Mouse (Mus musculus) heart, adult 8-10 months (tissue): ENCODE measurements at regions not wholly inside any gene's neighbourhood (a gene's known extent, or its start where the extent isn't known, plus 50 kb on each side); places are given as distances from the start of the nearest gene placed in this dataset.

ENCODE experiments used
- DNase-seq: peaks from one replicate; pipeline ENCODE4 v3.0.0; 2022; ENCODE audit warnings: low spot score

DNA sequence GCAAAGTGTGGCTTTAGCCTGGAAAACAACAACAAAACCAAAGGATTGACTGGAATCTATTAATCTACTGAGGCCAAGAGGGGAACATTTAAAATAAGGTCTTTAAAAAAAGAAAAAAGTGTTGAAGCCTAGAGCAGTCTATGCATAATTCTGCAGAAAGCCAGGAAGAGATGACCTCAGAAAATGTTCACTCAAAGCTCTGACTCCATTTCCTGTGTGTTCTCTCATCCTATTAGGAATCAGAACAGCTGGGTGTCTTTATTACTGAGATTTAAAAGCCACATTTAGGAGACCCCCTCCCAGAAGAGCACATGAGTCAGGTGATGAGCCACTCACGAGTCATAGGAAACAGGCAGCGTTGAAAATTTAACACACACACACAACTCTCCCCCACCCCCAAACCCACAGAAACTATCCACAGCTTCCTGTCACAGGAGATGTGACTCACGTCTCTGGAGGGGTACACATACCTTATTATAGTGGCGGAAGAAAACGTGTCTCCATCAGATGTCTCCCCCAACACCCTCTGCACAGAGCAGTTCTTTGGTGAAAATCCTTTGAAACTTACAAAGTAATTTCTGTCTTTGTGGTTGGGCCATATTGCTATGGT, 140.2 kb upstream of the Hmga2 start:
- no peak for DNase-seq

DNA sequence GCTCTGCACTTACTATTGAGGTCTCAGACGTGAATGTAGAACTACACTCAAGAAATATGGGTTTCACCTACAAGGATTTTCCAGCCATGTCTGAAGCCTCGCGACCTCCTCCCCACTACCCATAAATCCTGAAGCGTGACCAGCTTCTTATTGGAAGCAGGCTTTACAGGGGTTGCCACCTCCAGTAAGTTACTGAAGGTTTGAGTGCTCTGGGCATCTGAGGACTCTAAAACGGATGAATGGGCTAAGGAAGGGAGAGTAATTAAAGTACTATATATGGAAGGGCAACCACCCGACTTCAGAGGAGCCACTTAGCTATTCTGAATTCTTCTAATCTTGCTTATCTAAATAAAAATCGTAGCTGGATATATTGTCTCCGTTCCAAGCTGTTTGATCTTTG, 136.1 kb upstream of the Hmga2 start:
- no peak for DNase-seq

DNA sequence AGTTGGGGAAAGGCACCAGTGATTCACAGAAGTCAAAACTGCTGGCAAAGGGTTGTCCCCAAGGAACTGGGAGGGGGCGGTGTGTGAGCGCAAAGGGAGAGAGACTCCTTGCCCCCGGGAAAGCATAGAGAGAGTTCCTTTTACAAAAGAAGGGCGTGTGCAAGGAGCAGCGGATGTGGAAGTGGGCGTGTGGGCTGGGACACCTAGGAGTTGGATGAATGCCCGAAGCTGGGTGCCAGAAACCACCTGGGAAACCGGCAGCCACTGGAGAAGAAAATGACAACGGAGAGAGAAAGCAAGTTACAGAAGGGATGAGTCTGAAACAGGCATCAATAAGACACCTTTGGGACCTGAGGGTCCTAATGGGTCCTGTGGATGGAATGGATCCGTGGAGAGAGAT, 133.8 kb upstream of the Hmga2 start:
- no peak for DNase-seq

DNA sequence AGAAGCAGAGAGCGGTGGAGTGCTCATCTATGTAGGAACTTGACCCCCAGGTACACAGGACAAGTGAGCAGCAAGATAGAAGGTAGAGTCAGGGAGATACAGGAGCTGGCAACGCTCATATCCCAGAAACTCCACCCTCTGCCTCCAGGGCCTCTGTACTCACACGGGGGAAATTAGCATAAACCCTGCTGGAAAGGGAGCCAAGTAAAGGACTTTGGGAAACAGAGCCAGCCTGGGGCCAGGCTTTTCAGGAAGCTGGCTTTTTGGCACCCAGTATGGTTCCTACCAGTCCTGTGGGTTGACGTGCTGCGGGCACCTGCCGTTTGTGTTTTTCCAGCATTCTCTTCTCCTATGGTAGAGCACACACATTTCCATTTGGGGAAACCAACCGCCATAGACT, 128.2 kb upstream of the Hmga2 start:
- DNase-seq: no peak

DNA sequence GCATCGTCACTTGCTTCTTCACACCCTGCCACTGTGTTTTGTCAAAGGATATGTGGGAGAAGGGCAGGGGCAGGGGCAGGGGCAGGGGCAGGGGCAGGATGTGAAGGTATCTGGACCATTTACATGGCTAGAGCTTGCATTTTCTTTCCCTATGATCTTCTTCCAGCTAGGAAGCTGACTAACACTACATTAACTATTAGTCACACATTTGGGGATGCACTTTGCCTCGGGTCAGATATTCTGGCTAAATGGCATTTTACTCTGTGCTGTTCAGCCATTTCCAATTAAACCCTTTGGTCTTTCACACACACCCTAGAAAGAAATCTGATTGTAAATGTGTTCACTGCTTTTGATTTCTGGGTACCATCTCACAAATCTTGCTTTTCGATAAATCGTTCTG, 126.9 kb upstream of the Hmga2 start:
- DNase-seq: no peak

DNA sequence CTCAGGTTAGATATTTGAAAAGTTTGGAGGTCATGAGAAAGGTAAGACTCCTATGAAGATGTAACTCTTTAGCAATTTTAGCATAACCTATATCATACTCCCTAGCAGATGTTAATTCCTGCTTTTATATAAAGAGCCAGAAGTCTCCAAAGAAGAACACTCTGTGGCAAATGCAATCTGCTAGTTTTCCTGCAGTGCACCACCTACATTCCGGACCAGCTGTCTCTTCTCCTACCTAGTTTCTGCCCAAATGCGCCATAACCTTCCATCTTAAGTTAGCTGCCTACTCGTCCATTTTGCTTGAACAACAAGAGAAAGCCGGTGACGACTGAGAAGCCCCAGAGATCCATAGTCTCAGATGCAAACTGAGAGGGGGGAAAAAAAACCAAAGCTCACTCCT, 124.5 kb upstream of the Hmga2 start:
- DNase-seq: no peak

DNA sequence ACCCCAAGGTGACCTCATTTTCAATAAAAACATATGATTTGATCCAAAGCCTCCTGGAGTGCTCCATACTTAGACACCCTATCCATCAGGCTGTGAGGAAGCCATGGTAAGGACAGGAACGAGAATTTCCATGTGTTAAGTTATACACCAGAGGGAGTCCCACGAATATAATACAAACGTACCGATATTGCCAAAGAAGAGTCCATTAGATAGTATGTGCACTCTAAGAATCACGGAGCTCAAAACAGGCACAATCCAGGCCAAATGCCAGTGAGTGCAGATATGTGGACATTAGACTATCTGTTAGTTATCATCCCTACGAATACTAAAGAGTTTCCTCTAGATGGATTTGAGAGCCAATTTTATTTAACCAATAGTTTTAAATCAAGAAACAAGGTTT, 123.3 kb upstream of the Hmga2 start:
- no peak for DNase-seq

DNA sequence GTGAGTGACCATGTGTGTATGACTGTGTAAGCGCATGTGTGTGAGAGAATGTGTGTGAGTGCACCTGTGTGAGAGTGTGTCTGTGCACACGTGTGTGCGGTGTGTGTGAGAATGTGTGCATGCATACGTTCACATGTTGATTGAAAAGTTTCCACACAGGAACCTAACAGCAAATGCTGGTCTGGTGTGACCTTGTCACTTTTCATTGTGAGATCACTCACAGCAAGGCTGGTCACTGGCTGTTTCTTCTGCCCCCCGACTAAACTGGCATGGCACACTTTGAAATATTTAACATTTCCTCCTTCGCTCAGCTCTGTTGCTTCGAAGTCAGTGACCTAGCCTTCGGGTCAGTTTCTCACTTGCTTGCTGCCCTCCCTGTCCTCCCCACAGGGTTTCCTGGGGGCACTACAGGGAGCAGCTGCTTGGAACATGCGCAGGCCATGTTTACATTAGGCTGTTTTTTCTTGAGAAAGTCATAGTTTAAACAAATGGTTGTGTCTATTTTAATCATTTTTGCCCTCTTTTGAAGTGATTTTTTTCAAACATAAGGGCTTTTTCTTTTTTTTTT, 121.1 kb upstream of the Hmga2 start:
- DNase-seq: no peak

DNA sequence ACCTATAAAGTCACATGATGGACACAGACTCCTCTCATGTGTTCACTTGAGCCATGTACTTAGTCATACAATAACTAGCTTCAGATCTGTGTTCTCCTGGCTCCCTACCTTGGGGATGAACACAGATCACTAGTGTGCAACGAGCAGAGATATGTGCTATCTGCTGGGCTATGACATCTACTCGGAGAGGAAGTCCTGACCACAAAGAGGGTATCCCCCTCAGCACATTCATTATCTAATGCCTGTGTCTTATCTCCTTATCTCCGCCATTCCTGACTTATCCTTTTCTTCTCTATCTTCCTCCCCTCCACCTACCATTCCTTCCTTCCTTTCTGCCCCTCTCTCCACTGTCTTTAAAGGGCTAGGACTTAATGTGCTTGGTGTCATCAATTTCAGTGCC, 118.9 kb upstream of the Hmga2 start:
- no peak for DNase-seq

DNA sequence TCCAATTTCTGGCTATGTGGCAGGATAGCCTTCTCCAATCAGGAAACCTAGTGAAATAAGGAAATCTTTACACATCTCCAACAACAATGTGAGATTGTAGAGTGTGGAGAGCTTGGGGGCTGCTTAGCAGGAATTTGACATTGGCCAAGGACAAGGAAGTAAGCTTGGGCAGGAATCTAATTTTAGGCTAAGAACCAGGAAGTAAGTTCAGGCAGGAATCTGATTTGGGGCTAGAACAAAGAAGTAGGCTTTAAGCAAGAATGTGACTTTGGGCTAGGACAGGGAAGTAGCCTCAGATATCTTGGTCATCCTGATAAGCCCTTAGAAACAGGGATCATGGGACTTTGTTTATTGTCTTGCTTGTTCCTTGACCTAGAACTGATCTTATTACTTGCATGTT, 117.6 kb upstream of the Hmga2 start:
- DNase-seq: no peak

DNA sequence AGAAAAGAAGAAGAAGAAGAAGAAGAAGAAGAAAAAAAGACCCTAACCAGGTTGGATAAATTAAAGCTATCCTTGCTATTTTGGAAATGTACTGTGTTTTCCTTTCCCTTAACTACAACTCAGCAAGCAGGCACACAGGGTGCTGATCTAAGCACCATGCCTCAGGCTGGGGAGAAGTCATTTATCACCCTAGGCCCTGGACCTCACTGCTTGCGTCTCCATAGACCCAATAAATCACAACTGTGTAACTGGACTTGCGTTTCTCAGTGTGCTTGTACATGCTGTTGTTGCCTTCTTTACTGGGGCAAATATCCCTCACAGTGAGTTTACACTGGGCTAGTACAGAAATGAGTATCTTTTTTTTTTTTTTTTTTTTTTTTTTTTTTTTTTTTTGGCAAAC, 113.4 kb upstream of the Hmga2 start:
- DNase-seq: no peak

DNA sequence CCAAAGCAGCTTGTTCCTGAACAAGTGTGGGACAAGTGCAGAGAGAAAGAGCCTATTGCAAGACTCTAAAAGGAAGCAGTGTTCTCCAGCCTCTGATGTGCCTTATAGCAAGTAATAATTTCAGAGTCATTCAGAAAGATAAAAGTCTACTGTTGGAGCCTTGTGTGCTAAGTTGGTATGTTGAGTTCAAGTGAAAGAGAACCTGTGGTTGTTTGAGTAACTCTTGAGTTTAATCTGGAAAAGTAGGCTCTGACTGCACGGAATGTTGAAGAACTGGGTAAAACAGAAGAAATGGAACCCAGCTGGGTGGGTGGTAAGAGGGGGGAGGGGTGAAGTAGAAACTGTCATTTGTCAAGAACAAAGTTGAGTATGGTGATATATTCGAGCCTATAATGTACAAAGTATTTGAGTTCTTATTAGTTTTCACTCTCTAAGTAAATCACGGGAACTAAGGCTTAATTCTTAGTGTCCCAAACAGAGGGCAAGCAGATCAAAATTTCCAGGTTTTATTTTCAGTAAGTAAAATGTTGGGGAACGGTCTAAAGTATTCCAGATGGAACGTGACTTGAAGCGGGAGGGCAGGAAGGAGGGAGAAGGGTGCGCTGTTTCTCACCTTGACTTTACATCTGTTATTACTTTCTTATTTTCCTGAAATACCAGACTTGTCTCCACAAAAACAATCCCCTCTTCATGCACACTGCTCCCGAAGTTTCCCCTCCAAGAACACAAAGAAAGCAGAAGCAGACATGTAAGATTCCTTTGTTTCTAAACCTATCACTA, 111.8 kb upstream of the Hmga2 start:
- no peak for DNase-seq

DNA sequence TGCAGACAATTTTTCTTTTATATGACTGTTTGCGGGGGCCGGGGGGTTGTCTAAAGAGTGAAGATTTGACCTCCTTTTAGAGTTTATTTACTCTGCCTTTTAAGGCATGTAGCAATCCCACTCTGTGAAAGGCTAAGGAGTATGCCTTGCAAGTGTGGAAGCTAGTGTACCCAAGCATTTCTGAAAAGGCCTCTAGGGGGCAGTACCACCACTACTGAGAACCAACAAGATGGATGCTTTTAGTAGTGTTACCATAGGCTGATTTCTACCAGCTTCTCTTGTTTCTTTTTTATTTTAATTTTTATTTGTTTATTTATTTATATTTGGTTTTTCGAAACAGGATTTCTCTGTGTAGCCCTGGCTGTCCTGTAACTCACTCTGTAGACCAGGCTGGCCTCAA, 110.9 kb upstream of the Hmga2 start:
- peak; percentile 42 for DNase-seq

DNA sequence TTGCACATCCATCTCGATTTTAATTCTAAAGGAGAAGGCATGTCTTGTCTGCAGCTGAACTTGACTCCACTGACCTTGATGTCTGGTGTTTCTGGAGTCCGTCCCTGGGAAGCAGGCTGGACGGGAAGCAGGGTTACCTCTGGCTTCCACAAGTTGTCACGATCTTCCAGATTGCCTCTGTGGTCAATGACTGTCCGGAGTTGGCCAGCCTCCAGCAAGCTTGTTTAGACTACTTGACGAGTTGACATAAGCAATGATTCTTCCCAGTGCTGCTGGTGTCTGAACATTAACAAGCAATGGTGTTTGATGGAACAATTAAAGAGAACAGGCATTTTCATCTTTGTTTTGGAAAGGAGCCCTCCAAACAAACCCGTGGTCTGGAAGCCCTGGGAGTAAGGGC, 106.2 kb upstream of the Hmga2 start:
- DNase-seq: no peak

DNA sequence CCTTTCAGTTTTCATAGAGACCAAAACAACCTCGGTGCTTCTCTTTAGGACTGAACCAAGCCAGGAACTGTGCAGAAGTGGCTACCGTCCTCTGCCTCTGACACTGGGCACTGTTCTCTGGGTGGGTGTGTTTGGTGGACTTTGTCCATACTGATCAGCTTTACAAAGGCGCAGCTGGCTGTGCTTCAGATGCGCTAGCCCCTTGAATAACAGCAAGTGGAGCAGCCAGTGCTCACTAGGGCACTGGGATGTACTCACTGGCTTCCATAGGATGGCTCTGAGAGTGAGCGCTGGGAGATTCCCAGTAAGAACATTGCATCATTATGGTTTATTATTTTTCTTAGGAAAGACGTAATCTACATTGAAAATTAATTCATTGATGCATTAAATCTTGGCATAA, 105.3 kb upstream of the Hmga2 start:
- no peak for DNase-seq

DNA sequence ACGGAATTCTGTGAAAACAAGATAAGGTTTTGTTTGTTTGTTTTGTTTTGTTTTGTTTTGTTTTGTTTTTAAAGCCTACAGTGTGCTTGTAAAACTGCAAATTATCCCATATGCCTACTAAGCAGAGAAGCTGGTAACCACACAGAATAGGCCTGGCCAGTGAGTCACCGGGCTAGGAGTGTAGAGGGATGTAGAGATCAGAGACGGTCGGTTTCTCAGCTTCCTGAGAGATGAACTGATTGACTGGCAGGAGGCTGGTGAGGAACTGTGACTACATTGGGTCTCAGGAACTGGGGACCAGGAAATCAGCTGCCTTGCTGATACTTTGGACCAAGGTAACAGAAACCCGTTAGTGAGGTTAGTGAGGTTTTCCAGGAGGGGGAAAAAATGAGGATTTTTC, 100.6 kb upstream of the Hmga2 start:
- no peak for DNase-seq

DNA sequence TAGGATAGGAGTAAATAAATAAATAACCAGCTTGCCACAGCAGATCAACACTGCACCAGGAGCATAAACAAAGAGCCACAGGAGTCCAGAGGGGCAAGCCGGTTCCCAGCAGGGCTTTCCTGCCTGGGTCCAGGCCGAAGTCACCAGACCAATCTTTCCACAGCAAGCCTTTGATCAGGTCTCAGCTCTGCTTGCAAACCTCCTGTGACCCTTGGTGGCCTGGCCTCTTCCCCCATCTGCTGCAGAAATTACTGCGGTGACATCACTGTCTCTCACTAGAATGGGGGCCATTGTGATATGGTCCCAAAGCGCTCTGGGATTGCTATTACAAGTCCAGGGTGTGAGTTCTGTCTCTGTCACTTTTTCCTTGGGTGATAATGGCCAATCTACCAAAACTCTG, 99.9 kb upstream of the Hmga2 start:
- DNase-seq: no peak

DNA sequence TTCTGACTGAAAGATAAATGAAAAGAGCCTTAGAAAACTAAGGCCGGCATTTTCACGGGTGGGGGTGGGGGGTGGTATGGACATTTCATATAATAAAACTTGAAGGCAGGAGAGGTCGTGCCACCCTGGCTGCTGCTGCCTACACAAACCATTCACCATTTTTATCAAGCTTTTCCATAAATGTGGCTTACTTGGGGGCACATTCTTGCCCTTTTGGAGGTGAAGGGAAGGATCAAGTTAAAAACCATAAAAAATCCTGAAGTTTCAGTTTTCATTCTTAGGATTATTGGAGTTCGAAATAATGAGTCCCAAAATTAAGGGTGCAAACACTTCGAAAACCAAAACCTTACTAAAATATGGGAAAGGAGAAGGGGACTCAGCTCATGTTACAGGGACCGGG, 95.1 kb upstream of the Hmga2 start:
- DNase-seq: no peak

DNA sequence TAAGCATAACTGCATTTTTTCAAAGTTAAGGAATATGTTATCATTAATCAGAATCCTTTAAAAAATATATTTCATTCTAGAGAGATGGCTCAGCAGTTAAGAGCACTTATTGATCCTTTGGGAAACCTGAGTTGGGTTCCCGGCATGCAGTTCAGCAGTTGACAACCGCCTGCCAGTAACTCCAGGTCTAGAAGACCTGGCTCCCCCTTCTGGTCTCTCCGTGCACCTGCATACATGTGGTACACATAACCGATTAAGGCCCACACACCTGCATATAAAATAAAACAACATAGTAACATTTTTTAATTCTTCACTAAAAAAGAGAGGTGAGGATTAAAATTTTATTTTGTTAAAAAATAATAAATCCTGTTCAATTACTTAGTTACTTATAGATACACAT, 89.7 kb upstream of the Hmga2 start:
- DNase-seq: no peak

DNA sequence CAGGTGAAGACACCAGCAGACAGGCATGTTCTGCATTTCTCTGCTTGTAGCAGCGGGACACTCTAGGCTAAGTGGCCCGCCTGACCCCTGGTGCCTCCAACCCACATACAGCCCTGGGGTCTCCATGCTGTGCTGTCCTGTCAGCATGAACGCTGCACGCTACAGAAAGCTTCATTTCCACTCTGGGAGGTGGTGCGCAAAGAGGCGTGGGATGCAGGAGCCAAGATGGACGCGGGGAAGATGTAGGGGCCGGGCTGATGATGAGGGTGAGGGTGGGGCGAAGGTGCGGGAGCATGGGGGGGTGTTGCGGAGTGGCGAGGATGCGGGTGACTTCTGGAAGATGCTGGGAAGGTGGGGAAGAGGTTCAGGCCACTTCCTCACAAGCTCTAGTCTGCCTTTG, 88.6 kb upstream of the Hmga2 start:
- DNase-seq: no peak

DNA sequence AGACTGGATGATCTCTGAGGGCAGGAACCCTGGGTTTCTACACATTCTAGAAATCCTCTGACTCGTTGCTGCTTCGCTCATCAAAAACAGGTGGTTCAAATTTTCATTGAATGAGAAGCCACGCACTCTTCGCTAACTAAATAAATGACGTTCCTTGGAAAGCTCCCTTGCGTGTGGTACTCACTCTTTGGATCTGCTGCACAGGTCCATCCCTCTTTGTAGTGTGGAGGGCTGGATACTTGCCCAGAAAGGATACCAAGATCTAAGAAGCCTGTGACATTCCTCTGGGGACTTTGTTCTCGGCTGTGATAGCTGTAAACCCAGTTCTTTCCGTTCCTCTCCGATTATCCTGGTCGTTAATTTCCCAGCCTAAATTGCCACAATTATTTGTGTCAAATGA, 87.7 kb upstream of the Hmga2 start:
- DNase-seq: no peak

DNA sequence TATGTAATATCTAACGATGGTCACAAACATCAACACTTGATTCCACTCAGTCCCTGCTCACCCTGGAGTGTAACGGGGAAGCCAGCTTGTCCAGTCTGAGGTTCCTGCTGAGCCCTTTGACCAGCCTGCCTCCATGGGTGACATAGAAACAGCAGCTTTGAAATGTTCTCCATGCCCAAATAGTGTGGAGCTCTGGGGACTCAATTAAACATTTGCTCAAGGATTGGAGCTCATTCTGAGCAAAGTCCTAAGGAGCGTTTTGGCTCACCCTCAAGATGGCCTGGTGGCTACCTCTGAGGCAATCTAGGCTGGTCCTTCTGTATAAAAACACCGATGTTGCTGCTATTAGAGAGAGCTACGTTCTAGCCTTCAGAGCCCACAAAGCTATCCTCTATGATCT, 85.6 kb upstream of the Hmga2 start:
- DNase-seq: no peak

DNA sequence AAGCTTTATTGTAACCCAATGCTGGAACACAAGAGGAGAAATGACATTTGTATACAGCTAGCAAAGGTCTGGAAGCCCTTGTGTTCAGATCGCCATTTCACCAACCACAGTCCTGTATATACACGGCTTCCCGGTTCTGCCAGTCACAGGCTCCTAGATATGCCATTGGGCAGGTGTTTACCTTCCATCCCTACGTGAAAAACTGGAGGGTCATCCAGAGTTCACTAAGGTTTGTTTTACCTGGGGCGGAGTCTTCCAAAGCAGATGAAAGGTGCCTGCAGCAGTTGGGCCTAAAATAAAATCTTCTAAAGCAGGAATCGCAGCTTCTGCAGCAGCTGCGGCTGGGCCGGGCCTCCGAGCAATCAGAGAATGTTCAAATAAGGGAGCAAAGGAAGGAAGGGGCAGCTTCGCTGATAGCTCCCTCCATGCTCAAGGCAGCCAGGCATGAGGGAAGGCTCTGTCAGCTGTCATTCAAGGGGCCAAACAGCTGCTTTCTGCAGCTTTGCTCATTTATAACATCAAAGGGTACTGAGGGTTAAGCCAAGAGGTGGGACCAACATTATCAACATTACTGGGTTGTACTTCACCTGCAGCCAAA, 81.7 kb upstream of the Hmga2 start:
- DNase-seq: no peak
